Mouse (Mus musculus): Measurements from ENCODE around the gene Zfp46.

DNA sequence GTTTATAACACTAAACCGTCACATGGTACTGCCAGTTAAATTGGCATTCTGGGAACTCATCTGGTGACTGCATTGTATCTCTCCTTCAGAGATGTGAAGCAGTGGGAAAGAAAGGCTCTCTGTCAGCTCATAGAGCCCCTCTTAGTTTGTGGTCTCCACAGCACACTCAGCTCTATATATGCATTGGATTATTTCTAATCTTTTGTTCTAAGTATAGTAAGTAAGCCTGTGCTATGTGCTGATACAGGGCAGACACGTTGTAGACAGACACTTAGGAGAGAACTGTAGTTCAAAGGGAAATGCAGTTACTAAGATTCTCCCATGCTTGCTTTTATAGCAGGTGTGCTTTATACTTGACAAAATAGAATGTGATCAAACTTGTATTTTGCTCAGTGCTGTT lies 50.6 kb downstream of the Zfp46 start:
- TF ChIP-seq POLR2A (IDR thresholded peaks at IDR 0.05; ENCODE audit: borderline replicate concordance, insufficient read depth, low read length) (no peak), CTCF (IDR thresholded peaks at IDR 0.05; ENCODE audit: borderline replicate concordance, insufficient read depth, low read depth, low read length) (no peak)

Data from cerebellum, adult 2 months (tissue).